Mouse (Mus musculus) heart, adult 2 months (tissue): ENCODE data around the gene Gpr1.

Experiments used
- CTCF ChIP-seq: fragments of 200-600 bp; IDR thresholded peaks from 2 replicates; pipeline ENCODE4 v1.8.1; 2022; ENCODE audit warnings: antibody characterized with exemption, mild to moderate bottlenecking, moderate library complexity
- EP300 ChIP-seq: fragments of 200-500 bp; IDR thresholded peaks from 2 replicates; pipeline ENCODE4 v1.6.1; 2011; ENCODE audit warnings: low read depth, low read length, control low read depth; ENCODE audit not compliant: insufficient read depth
- POLR2A ChIP-seq: fragments of 200-500 bp; IDR thresholded peaks from 2 replicates; pipeline ENCODE4 v1.6.1; 2011; ENCODE audit warnings: mild to moderate bottlenecking, low read depth, low read length, control low read depth; ENCODE audit not compliant: insufficient read depth

GRCm38 (mm10) chr1:63256083-63256482, 41.7 kb upstream of the Gpr1 start:
- TF ChIP-seq CTCF = no peak
- TF ChIP-seq POLR2A = no peak
- TF ChIP-seq EP300 = no peak
